Mouse (Mus musculus): ENCODE data around the gene Gm3164. TPM values are rescaled to one million over a fixed set of nuclear protein-coding genes. Genes with fewer than 3 reads are reported as not detected.

Gene Gm3164
- 8.9 and 9.4 TPM in 2 replicates for polyA plus RNA-seq (2012; rRNA removed)

DNA sequence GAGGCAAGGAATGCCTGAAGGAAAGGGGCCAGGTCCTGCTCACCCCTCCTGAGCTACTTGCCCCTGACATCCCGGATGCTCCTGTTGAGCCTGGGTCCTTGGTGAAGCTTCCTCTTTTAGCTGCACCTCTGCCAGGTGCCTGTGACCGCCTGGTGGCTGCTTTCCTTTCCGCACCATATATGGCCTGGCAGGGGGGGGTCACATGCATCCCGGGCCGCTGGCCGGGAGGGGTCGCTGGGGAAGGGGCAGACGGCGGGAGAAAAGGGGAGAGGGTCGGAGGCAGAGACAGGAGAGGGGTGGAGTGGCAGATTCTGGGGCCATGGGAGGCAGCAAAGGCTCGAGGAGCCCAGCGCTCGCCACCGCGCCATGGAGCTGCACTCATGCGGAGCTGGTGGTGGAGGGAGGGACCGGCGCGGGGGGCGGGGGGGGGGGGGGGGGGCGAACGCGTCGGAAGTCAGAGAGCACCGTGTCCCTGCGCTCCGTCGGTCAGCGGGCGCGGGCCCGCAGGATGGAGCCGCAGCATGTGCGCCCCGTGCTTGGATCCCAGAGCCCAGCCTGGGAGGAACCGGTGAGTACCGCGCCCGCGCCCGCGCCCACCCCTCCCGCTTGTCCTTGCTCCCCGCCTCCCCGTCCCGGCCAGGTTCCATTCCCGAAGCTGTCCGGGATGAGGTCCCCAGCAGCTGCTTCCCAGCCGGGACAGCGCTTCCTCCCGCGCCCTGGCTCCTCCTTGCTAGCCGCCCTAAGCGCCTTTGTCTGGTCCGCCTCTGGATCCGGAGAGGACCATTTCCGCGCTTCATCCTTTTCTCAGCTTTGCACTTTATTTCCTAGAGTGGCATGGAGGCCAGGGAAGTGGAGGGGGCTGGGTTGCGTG is at the start of gene Gm3164:
TSS of gene Gm3164 (plus strand) at position 484 of the 871 bp plus-strand sequence.

DNA sequence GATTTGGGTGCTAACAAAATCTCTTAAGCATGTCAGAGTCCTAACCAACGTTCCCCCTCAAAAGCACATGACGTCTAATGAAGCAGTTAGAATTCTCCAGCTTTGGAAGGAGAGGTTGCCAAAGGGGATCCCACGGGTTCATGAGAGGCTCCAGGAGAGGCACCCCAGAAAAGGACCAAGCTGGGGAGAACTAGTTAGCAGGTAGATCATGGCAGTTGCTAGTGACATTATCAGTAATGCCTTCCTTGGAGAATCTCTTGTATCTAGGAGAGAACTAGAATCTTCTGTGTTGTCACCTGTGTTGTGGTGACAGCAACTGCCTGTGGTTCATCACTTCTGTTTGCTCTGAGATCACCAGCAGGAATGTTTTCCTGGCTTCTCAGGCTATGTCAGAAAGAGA is 18.0 kb upstream of the Gm3164 start, which contains the start of gene Gm3159:
TSS of gene Gm3159 (plus strand) at position 301 of the 400 bp plus-strand sequence.

DNA sequence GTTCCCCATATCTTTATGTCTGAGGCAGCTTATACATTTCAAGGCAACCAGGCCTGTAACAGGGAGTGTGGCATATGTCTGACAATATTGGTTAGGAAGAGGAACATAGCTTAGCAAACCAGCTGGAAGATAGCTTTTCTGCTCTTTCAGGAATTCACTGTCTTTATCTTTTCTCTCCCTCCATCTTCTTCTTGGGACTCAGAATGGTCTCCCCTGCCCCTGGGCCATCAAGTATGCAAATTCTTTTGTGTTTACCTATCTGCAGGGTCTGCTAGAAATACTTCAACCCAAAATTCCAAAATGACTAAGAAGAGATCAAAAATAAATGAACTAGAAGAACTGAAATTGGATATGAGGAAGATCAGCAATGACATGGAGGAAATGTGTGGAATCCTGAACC is 15.4 kb downstream of the Gm3164 start, which contains the start of gene Gm3173:
TSS of gene Gm3173 (plus strand) at position 301 of the 400 bp plus-strand sequence.

DNA sequence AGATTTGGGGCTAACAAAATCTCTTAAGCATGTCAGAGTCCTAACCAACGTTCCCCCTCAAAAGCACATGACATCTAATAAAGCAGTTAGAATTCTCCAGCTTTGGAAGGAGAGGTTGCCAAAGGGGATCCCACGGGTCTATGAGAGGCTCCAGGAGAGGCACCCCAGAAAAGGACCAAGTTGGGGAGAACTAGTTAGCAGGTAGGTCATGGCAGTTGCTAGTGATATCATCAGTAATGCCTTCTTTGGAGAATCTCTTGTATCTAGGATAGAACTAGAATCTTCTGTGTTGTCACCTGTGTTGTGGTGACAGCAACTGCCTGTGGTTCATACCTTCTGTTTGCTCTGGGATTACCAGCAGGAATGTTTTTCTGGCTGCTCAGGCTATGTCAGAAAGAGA is 66.2 kb downstream of the Gm3164 start, which contains the start of gene Gm3182:
TSS of gene Gm3182 (plus strand) at position 301 of the 400 bp plus-strand sequence.

Other genes starting within 250 kb of the Gm3164 start
- gene Gm2974, start 232.9 kb upstream of the Gm3164 start, polyA plus RNA-seq (2012; rRNA removed): 14.0 and 15.3 TPM in 2 replicates
- 0.03 TPM in 1 of 2 replicates, not detected in the other for gene Gm3138, start 165.8 kb upstream of the Gm3164 start, polyA plus RNA-seq (2012; rRNA removed)
- not detected in 2 replicates for gene Gm3149, start 98.2 kb upstream of the Gm3164 start, polyA plus RNA-seq (2012; rRNA removed)
- gene 2610042L04Rik, start 80.7 kb upstream of the Gm3164 start, polyA plus RNA-seq (2012; rRNA removed): 8.9 and 9.1 TPM in 2 replicates
- gene Gm3159, start 17.9 kb upstream of the Gm3164 start, polyA plus RNA-seq (2012; rRNA removed): 0.05 and 0.08 TPM in 2 replicates
- 7.8 and 12.6 TPM in 2 replicates for gene Gm3173, start 15.5 kb downstream of the Gm3164 start, polyA plus RNA-seq (2012; rRNA removed)
- 0.13 TPM in 1 of 2 replicates, not detected in the other for gene Gm3182, start 66.3 kb downstream of the Gm3164 start, polyA plus RNA-seq (2012; rRNA removed)
- not detected in 2 replicates for gene Gm3047, start 140.0 kb downstream of the Gm3164 start, polyA plus RNA-seq (2012; rRNA removed)
- 0.23 and 0.57 TPM in 2 replicates for gene Gm8159, start 216.9 kb downstream of the Gm3164 start, polyA plus RNA-seq (2012; rRNA removed)
- gene Gm3239, start 248.7 kb downstream of the Gm3164 start, polyA plus RNA-seq (2012; rRNA removed): 1.5 and 2.7 TPM in 2 replicates